Mouse (Mus musculus) hematopoietic stem cell, adult 5-6 weeks (primary cell): ENCODE data around the gene Rev3l. TPM values are rescaled to one million over a fixed set of nuclear protein-coding genes. Genes with fewer than 3 reads are reported as not detected.
"Not testable (repeated sequence)": the region's sequence is repeated elsewhere in the genome, so short reads cannot be mapped to it uniquely, and the experiment has no call there.

Experiments used
- ATAC-seq, 2 experiments: fragments of 125-278 bp in 1 of 2; replicated peaks in 1 of 2; 2 replicates each; pipeline ENCODE4 v1.8.0; 2016 to 2017; ENCODE audit warnings: inconsistent platforms in 2 of 2, mild to moderate bottlenecking in 2 of 2, moderate number of reproducible peaks in 2 of 2, low read depth in 1 of 2, moderate TSS enrichment in 1 of 2; ENCODE audit not compliant: low FRiP score in 2 of 2, poor library complexity in 2 of 2, severe bottlenecking in 2 of 2, insufficient read depth in 1 of 2, low TSS enrichment in 1 of 2
- total RNA-seq: library from RNA; stranded (forward); fragments of 172-1452, 232-1000 nt; gene quantifications from 2 replicates; pipeline ENCODE4 v1.2.3, GENCODE M21; 2017

Rev3l gene
- total RNA-seq, 1 experiment from 2014 or later, result 27.2 TPM

DNA sequence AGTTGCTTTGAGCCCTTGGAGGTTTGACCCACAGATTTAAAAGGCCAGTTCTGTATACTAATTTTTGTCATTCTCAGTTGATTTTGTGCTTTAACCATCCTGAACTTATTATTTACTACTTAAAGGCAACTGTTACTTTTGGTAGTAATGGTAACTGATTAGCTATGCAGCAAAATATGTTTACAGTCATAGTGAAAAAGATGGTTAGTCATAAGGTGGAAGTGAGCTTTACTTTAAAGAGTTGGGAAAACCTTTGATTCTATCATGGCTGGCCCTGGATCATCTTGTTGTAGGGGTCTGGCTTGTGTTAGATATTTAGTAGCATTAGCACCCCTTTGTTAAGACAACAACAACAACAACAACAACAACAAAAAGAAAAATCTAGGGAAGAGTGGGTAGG lies 180.7 kb downstream of the Rev3l start:
- ATAC-seq, result no peak

DNA sequence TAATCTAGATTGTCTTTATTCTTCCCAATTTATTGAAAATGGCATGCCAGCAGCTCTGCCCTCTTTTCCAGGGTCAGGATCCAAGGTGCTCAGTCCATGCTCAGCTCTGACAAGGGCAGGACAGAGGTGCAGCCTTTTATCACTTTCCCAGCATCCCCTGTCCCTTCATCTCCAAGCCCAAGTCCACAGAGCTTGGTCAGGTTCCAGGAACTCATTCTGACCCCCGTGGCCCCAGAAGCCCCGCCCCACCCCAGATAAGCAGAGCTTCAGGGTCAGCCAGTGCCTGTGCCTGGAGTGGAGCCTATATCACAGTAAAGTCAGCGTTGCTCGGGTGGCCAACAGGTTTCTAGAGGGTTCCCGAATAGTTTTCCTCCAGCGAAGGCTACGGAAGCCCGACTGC lies 192.6 kb downstream of the Rev3l start:
- ATAC-seq, result not testable (repeated sequence)

Other genes starting within 250 kb of the Rev3l start
- 4.1 and 5.8 TPM in 2 replicates for gene Traf3ip2, start 119.2 kb upstream of the Rev3l start, total RNA-seq
- gene Mfsd4b4, start 167.1 kb downstream of the Rev3l start, total RNA-seq, result 7.7 and 7.9 TPM in 2 replicates
- not detected in 2 replicates for gene Mfsd4b2, start 194.8 kb downstream of the Rev3l start, total RNA-seq
- gene Mfsd4b3, start 228.0 kb downstream of the Rev3l start, total RNA-seq, result not detected in 2 replicates